Mouse (Mus musculus): ENCODE measurements at regions not wholly inside any gene's neighbourhood (a gene's known extent, or its start where the extent isn't known, plus 50 kb on each side); places are given as distances from the start of the nearest gene placed in this dataset.
A peak's percentile ranks its signal among the peaks of the same experiment; 100 is the strongest.
"Not testable (repeated sequence)": the region's sequence is repeated elsewhere in the genome, so short reads cannot be mapped to it uniquely, and the experiment has no call there.

GRCm38 (mm10) chr1:161728546-161729206 is 59.6 kb downstream of the Fasl start:
- ATAC-seq, result no peak

- not testable (repeated sequence) for ATAC-seq
Measured at GRCm38 (mm10) chr1:161727357-161727756, 60.9 kb downstream of the Fasl start.

GRCm38 (mm10) chr1:161726098-161726497 is 62.2 kb downstream of the Fasl start:
- ATAC-seq, result not testable (repeated sequence)

- ATAC-seq, result no peak
Measured at GRCm38 (mm10) chr1:161719876-161720275, 68.4 kb downstream of the Fasl start.

- ATAC-seq, result no peak
Measured at GRCm38 (mm10) chr1:161718254-161718653, 70.0 kb downstream of the Fasl start.

GRCm38 (mm10) chr1:161712918-161713317 is 75.4 kb downstream of the Fasl start:
- peak; percentile 98 for ATAC-seq

GRCm38 (mm10) chr1:161712283-161712682 is 76.0 kb downstream of the Fasl start:
- ATAC-seq, result no peak

GRCm38 (mm10) chr1:161707049-161707448 is 81.2 kb downstream of the Fasl start:
- peak; percentile 77 for ATAC-seq

GRCm38 (mm10) chr1:161704961-161705360 is 83.3 kb downstream of the Fasl start:
- ATAC-seq, result peak; percentile 28

GRCm38 (mm10) chr1:161704527-161704926 is 83.8 kb downstream of the Fasl start:
- ATAC-seq, result peak; percentile 47

- ATAC-seq, result no peak
Measured at GRCm38 (mm10) chr1:161695886-161696285, 92.4 kb downstream of the Fasl start.

- ATAC-seq, result peak; percentile 41
Measured at GRCm38 (mm10) chr1:161693768-161694160, 94.5 kb downstream of the Fasl start.

- ATAC-seq, result peak; percentile 75
Measured at GRCm38 (mm10) chr1:161692836-161693767, 95.2 kb downstream of the Fasl start.

GRCm38 (mm10) chr1:161688946-161689345 is 99.3 kb downstream of the Fasl start:
- no peak for ATAC-seq

GRCm38 (mm10) chr1:161687548-161687947 is 100.7 kb downstream of the Fasl start:
- ATAC-seq, result no peak

- ATAC-seq, result no peak
Measured at GRCm38 (mm10) chr1:161680558-161680957, 107.7 kb downstream of the Fasl start.

GRCm38 (mm10) chr1:161670937-161671336 is 117.4 kb downstream of the Fasl start:
- ATAC-seq, result peak; percentile 99

- ATAC-seq, result no peak
Measured at GRCm38 (mm10) chr1:161664321-161664720, 124.0 kb downstream of the Fasl start.

GRCm38 (mm10) chr1:161663351-161663750 is 124.9 kb downstream of the Fasl start:
- ATAC-seq, result no peak

GRCm38 (mm10) chr1:161662241-161662640 is 126.1 kb downstream of the Fasl start:
- ATAC-seq, result no peak

- no peak for ATAC-seq
Measured at GRCm38 (mm10) chr1:161657511-161657910, 130.8 kb downstream of the Fasl start.

GRCm38 (mm10) chr1:161649387-161649786 is 138.9 kb downstream of the Fasl start:
- ATAC-seq, result no peak

GRCm38 (mm10) chr1:161632098-161632497 is 137.6 kb downstream of the Tnfsf18 start:
- ATAC-seq, result no peak

GRCm38 (mm10) chr1:161621291-161621690 is 126.8 kb downstream of the Tnfsf18 start:
- ATAC-seq, result no peak
